ENCODE assay signal across 10 mouse cellular contexts in the genomic region with DNA sequence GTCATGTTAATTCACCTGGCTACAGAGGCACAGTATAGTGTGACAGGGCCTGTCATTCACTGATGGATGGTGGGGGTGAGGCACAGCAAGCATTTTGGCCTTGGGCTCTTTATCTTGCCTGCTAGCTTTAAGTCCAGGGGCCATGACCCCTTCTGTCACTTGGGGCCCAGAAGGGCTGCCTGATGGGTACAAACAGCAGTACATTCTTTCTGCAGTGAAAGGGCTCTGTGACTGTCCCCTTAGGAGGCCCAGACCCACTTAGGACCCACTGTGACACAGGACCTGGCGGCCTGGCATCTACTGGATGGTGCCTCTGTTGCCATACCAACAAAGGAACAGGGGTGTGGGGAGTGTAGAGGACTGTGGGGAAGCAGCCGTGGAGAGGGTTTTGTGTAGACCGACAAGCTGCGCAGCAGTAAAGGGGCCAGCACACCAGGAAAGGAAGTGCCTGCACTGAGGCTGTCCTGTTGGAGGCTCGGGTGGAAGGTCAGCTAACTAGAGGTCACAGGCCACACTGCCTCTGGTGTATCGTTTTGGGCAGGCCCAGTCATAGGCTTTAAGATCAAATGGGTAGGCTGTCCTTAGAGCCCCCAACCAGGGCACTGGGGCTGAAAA. TPM values are rescaled to one million over a fixed set of nuclear protein-coding genes. Genes with fewer than 3 reads are reported as not detected.
A peak's percentile ranks its signal among the peaks of the same experiment; 100 is the strongest.
DNase-seq lines count a peak whose midpoint lies in the region; ATAC-seq and TF ChIP-seq lines count a peak whose summit lies in the region.
"Had no signal": no experiment of that assay in that cellular context is flagged by ENCODE, and none has a peak within 500 bp of the region (broad histone marks: within the 10 kb centered on the region; RNA-seq: fewer than 3 reads in every experiment).

No protein-coding gene starts in this region.

- H3K4me1 ChIP-seq in heart, embryonic 13.5 days = peaks cover 100% of the 10 kb centered on the region
- H3K4me1 ChIP-seq in lung, embryonic 16.5 days (replicated peaks; ENCODE audit: control insufficient read depth, insufficient read depth, low read length) = peaks cover 83% of the 10 kb centered on the region
- H3K4me1 ChIP-seq in lung, adult 2 months (ENCODE audit: control insufficient read depth, insufficient read depth, low read length) = peaks cover 54% of the 10 kb centered on the region
- peaks cover 99% of the 10 kb centered on the region for H3K4me1 ChIP-seq in limb, embryonic 10.5 days
- H3K4me1 ChIP-seq in stomach, embryonic 15.5 days = peaks cover 81% of the 10 kb centered on the region

- H3K27ac ChIP-seq in heart, embryonic 13.5 days (replicated peaks) = peak overlapping the region; percentile 95
- peak overlapping the region; percentile 98 for H3K27ac ChIP-seq in lung, embryonic 16.5 days (ENCODE audit: low read length)
- peak overlapping the region; percentile 78 for H3K27ac ChIP-seq in limb, embryonic 10.5 days
- H3K27ac ChIP-seq in stomach, embryonic 15.5 days = peak overlapping the region; percentile 69; the same call in 1 of the 2 replicates

- H3K27me3 ChIP-seq in heart, embryonic 13.5 days (replicated peaks) = peaks cover 7% of the 10 kb centered on the region; the same call in 1 of the 2 replicates
- no peaks in the 10 kb centered on the region for H3K27me3 ChIP-seq in lung, embryonic 16.5 days (ENCODE audit: control insufficient read depth, insufficient read depth, low read depth, low read length)
- no peaks in the 10 kb centered on the region for H3K27me3 ChIP-seq in limb, embryonic 10.5 days (ENCODE audit: low read depth, poor library complexity, severe bottlenecking)
- H3K27me3 ChIP-seq in stomach, embryonic 15.5 days (replicated peaks) = no peaks in the 10 kb centered on the region
- H3K27me3 ChIP-seq: embryonic facial prominence, embryonic 15.5 days had no signal

- no peak for DNase-seq in heart, adult 11 months
- DNase-seq in lung, adult 2 months = no peak
- no peak for DNase-seq in limb, embryonic 10.5 days (ENCODE audit: low spot score)
- DNase-seq in adrenal gland, adult 8-10 months = no peak
- DNase-seq: thymus, adult 2 months had no signal

- H3K9me3 ChIP-seq in heart, embryonic 13.5 days = no peaks in the 10 kb centered on the region
- no peaks in the 10 kb centered on the region for H3K9me3 ChIP-seq in lung, embryonic 16.5 days (ENCODE audit: control insufficient read depth, low read length)
- H3K9me3 ChIP-seq in limb, embryonic 10.5 days (replicated peaks) = no peaks in the 10 kb centered on the region
- no peaks in the 10 kb centered on the region for H3K9me3 ChIP-seq in stomach, embryonic 15.5 days
- H3K9me3 ChIP-seq: embryonic facial prominence, embryonic 15.5 days had no signal

- no peak for TF ChIP-seq CTCF in lung, adult 2 months (IDR thresholded peaks at IDR 0.05; ENCODE audit: insufficient read depth, low read length)

- ATAC-seq in heart, embryonic 13.5 days (ENCODE audit: extremely low read depth, insufficient number of reproducible peaks, low FRiP score, low TSS enrichment) = no peak
- no peak for ATAC-seq in lung, embryonic 16.5 days (ENCODE audit: low read depth)
- no peak for ATAC-seq in stomach, embryonic 15.5 days (ENCODE audit: insufficient read depth, low FRiP score, low read depth)
- ATAC-seq in activated CD4-positive, CD25-positive, alpha-beta regulatory T cell, adult 4 months = no peak

- TF ChIP-seq POLR2A in lung, adult 2 months (IDR thresholded peaks at IDR 0.05; ENCODE audit: borderline replicate concordance, extremely low read depth, low read depth, low read length) = no peak

- H3K36me3 ChIP-seq in heart, embryonic 13.5 days = no peaks in the 10 kb centered on the region; the same call in 1 of the 2 replicates
- H3K36me3 ChIP-seq in lung, embryonic 16.5 days (ENCODE audit: control insufficient read depth, insufficient read depth, low read length) = no peaks in the 10 kb centered on the region
- no peaks in the 10 kb centered on the region for H3K36me3 ChIP-seq in limb, embryonic 10.5 days
- H3K36me3 ChIP-seq in stomach, embryonic 15.5 days = no peaks in the 10 kb centered on the region
- H3K36me3 ChIP-seq: embryonic facial prominence, embryonic 15.5 days had no signal

- peak overlapping the region; percentile 58; the same call in 1 of the 2 replicates for H3K4me2 ChIP-seq in heart, embryonic 13.5 days
- no peak overlapping the region for H3K4me2 ChIP-seq in lung, embryonic 16.5 days (ENCODE audit: low read depth, low read length)
- H3K4me2 ChIP-seq in stomach, embryonic 15.5 days = no peak overlapping the region
- H3K4me2 ChIP-seq: embryonic facial prominence, embryonic 15.5 days had no signal

- WGBS in heart, embryonic 13.5 days = 37% methylated on average over 6 of the region's 6 CpGs
- WGBS in lung, embryonic 16.5 days = 40% methylated on average over 6 of the region's 6 CpGs
- 56% methylated on average over 6 of the region's 6 CpGs for WGBS in lung, adult 2 months
- WGBS in limb, embryonic 10.5 days = 5% methylated on average over 6 of the region's 6 CpGs
- WGBS in stomach, embryonic 15.5 days = 28% methylated on average over 6 of the region's 6 CpGs

- H3K4me3 ChIP-seq in heart, embryonic 13.5 days = no peak overlapping the region
- no peak overlapping the region for H3K4me3 ChIP-seq in lung, embryonic 16.5 days (ENCODE audit: low read length)
- H3K4me3 ChIP-seq in lung, adult 2 months (replicated peaks; ENCODE audit: extremely low read depth, low read depth, low read length) = no peak overlapping the region
- H3K4me3 ChIP-seq in limb, embryonic 10.5 days = peak overlapping the region; percentile 3; the same call in 1 of the 2 replicates
- H3K4me3 ChIP-seq in stomach, embryonic 15.5 days (replicated peaks) = no peak overlapping the region
- H3K4me3 ChIP-seq: embryonic facial prominence, embryonic 15.5 days had no signal

- peak overlapping the region; percentile 72 for H3K9ac ChIP-seq in heart, embryonic 13.5 days
- H3K9ac ChIP-seq in lung, embryonic 16.5 days (ENCODE audit: low read length) = peak overlapping the region; percentile 36
- H3K9ac ChIP-seq in stomach, embryonic 15.5 days = no peak overlapping the region
- H3K9ac ChIP-seq: embryonic facial prominence, embryonic 15.5 days had no signal

RNA-seq across cellular contexts. Expression of a gene that starts 38.4 kb away (rescaled TPM):
- polyA plus RNA-seq in heart, embryonic 13.5 days (2015; fragmentation: Nextera tagmentation; extraction: Ambion mirVana) = 8.6 and 8.8 TPM in 2 replicates
- polyA plus RNA-seq in lung, embryonic 16.5 days (2015; fragmentation: Nextera tagmentation; extraction: Ambion mirVana) = 12.4 and 16.1 TPM in 2 replicates
- polyA plus RNA-seq in lung, adult 2 months (2012; rRNA removed) = 36.2 and 37.7 TPM in 2 replicates
- polyA plus RNA-seq in limb, embryonic 10.5 days (2016; fragmentation: Nextera tagmentation; extraction: Ambion mirVana) = 4.3 and 4.8 TPM in 2 replicates
- polyA plus RNA-seq in stomach, embryonic 15.5 days (2015; fragmentation: Nextera tagmentation; extraction: Ambion mirVana) = 5.4 and 5.8 TPM in 2 replicates
- not detected for polyA plus RNA-seq in activated CD4-positive, CD25-positive, alpha-beta regulatory T cell, adult 4 months (2017; shearing (Covaris generic))
- total RNA-seq in adrenal gland, adult 8-10 months (2022) = 100 to 1,000 TPM in 2 of 4 experiments, 10 to 100 TPM in 2; 39.5 to 104 (median 79.0) TPM
